In the genomic region with DNA sequence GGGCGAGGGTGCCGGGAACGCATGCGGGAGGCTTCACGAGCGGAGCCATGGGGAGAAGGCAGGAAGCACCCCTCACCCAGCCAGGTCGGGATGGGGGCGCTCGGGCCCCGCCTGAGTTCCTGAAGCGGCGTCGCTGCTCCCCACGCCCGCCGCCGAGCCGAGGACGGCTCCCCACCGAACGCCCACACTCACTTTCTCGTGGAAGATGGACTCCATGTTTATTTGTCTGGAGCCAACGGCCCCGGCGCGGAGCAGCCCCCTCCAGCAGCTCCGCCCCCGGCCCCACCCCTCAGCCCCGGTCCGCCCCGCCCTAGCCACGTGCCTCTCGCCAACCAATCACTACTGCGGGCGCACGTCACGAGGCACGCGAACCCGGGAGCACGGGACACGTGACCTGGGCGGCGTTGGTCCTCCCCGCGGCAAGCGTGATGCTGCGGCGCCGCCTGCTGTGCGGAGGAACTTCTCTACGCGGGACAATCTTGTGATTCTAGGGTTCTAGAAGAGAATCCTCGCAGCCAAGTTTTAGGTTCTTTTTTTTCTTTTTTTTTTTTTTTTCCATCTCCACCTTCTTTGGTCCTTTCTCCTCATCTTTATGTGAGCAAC, we compare ENCODE assay signal across 8 mouse cellular contexts. TPM values are rescaled to one million over a fixed set of nuclear protein-coding genes. Genes with fewer than 3 reads are reported as not detected.
DNase-seq lines count a peak whose midpoint lies in the region; ATAC-seq and TF ChIP-seq lines count a peak whose summit lies in the region.

TSS of gene Atxn3 (minus strand) at position 305 of the 603 bp plus-strand sequence.

- H3K27ac ChIP-seq in CH12.LX (ENCODE audit: insufficient read depth, low read depth): 0 out of 2 replicates have a peak within 1 kb of the TSS, but pooled peaks have one; percentile 58
- peak within 1 kb of the TSS; percentile 56; the same call in 1 of the 2 replicates for H3K27ac ChIP-seq in forebrain, embryonic 12.5 days
- peak within 1 kb of the TSS; percentile 86 for H3K27ac ChIP-seq in liver, postnatal 0 days (ENCODE audit: low read depth)
- peak within 1 kb of the TSS; percentile 10 for H3K27ac ChIP-seq in neural tube, embryonic 14.5 days (ENCODE audit: low read depth, low read length)

- peaks cover 4% of the 10 kb centered on the region for H3K79me2 ChIP-seq in CH12.LX (replicated peaks; ENCODE audit: control insufficient read depth, extremely low read depth, insufficient read depth, poor library complexity, severe bottlenecking)

- peak in 1 of 2 experiments; percentile 85; a peak in 2 of 4 replicates for TF ChIP-seq CTCF in CH12.LX (conservative IDR thresholded peaks at IDR 0.05 in 1 of 2, IDR thresholded peaks at IDR 0.05 in 1 of 2; ENCODE audit: low read depth in 2 of 2, low read length in 2 of 2)
- TF ChIP-seq CTCF in liver, postnatal 0 days (IDR thresholded peaks at IDR 0.05; ENCODE audit: low read depth): peak; percentile 92

- peak within 1 kb of the TSS; percentile 88 to 96 (median 92) for H3K4me3 ChIP-seq in CH12.LX (replicated peaks in 1 of 3; ENCODE audit: low read depth in 2 of 3, low read length in 2 of 3, poor library complexity in 1 of 3)
- H3K4me3 ChIP-seq in forebrain, embryonic 12.5 days (replicated peaks): peak within 1 kb of the TSS; percentile 82
- H3K4me3 ChIP-seq in liver, postnatal 0 days (ENCODE audit: low read depth, low read length): peak within 1 kb of the TSS; percentile 91
- H3K4me3 ChIP-seq in neural tube, embryonic 14.5 days (ENCODE audit: low read depth, low read length): peak within 1 kb of the TSS; percentile 85

- in situ Hi-C loops in CH12.LX (cut with MboI; ENCODE audit: low pct_ligation_motif_present, low pct_unique_long_range_greater_than_20kb, low sequenced_read_pairs): no loop called here

- H3K4me2 ChIP-seq in CH12.LX (ENCODE audit: insufficient read depth, low read depth, poor library complexity, severe bottlenecking): peak within 1 kb of the TSS; percentile 95
- peak within 1 kb of the TSS; percentile 68 for H3K4me2 ChIP-seq in forebrain, embryonic 12.5 days
- H3K4me2 ChIP-seq in liver, postnatal 0 days (ENCODE audit: low read depth, low read length): peak within 1 kb of the TSS; percentile 84
- H3K4me2 ChIP-seq in neural tube, embryonic 14.5 days (ENCODE audit: low read depth, low read length): peak within 1 kb of the TSS; percentile 67

- DNase-seq in CH12.LX (ENCODE audit: extremely low read depth): peak; percentile 96
- DNase-seq in c-Kit-positive CD71-positive TER-119-negative erythroid progenitor cells, embryonic 14.5 days (ENCODE audit: low read depth): peak; percentile 91
- peak; percentile 98 for DNase-seq in heart, postnatal 10 days
- peak; percentile 72 for DNase-seq in large intestine, adult 2 months (ENCODE audit: low read depth, low spot score)
- DNase-seq in liver, postnatal 0 days: peak; percentile 99
- peak; percentile 99 for DNase-seq in testis, postnatal 10 days (ENCODE audit: low spot score)

- H3K36me3 ChIP-seq in CH12.LX (replicated peaks in 1 of 2; ENCODE audit: control insufficient read depth in 1 of 2, insufficient read depth in 1 of 2, low read length in 1 of 2): peaks cover 0 to 9% of the 10 kb centered on the region in 2 experiments
- 0 out of 2 replicates have a peak, but pooled peaks cover 3% of the 10 kb centered on the region for H3K36me3 ChIP-seq in forebrain, embryonic 12.5 days (replicated peaks)
- no peaks in the 10 kb centered on the region for H3K36me3 ChIP-seq in liver, postnatal 0 days (replicated peaks; ENCODE audit: insufficient read depth, low read length)
- no peaks in the 10 kb centered on the region for H3K36me3 ChIP-seq in neural tube, embryonic 14.5 days (ENCODE audit: control insufficient read depth, insufficient read depth, low read length)

- intact Hi-C loops in heart, postnatal 10 days (cut with DNase I): loop anchor here (5.0 kb wide), 2 partner anchors 46 to 836 kb away; partner anchors contain the start of gene Trip11

- TF ChIP-seq EP300 in CH12.LX (IDR thresholded peaks at IDR 0.05; ENCODE audit: low read length): no peak
- no peak for TF ChIP-seq EP300 in liver, postnatal 0 days (IDR thresholded peaks at IDR 0.05; ENCODE audit: low read depth)

- TF ChIP-seq POLR2A in CH12.LX (IDR thresholded peaks at IDR 0.05; ENCODE audit: low read depth, low read length): peak; percentile 72

- H3K4me1 ChIP-seq in CH12.LX (ENCODE audit: control insufficient read depth in 1 of 2, insufficient read depth in 2 of 2): peaks cover 8 to 31% of the 10 kb centered on the region in 2 experiments; a peak in 3 of 4 replicates
- H3K4me1 ChIP-seq in forebrain, embryonic 12.5 days: peaks cover 16% of the 10 kb centered on the region
- H3K4me1 ChIP-seq in liver, postnatal 0 days (ENCODE audit: insufficient read depth): peaks cover 11% of the 10 kb centered on the region
- peaks cover 4% of the 10 kb centered on the region; the same call in 1 of the 2 replicates for H3K4me1 ChIP-seq in neural tube, embryonic 14.5 days (ENCODE audit: control insufficient read depth, insufficient read depth, low read length)

- peaks cover 4% of the 10 kb centered on the region for H3K9me3 ChIP-seq in CH12.LX (replicated peaks; ENCODE audit: low read length)
- H3K9me3 ChIP-seq in forebrain, embryonic 12.5 days: no peaks in the 10 kb centered on the region
- H3K9me3 ChIP-seq in liver, postnatal 0 days (ENCODE audit: low read length): no peaks in the 10 kb centered on the region
- H3K9me3 ChIP-seq in neural tube, embryonic 14.5 days (ENCODE audit: control insufficient read depth, low read length): no peaks in the 10 kb centered on the region

- dilution Hi-C loops in CH12.LX (cut with MboI; ENCODE audit: extremely low pct_ligation_motif_present, extremely low pct_unique_long_range_greater_than_20kb, low sequenced_read_pairs): no loop called here

- no peaks in the 10 kb centered on the region for H3K27me3 ChIP-seq in CH12.LX (replicated peaks)
- no peaks in the 10 kb centered on the region for H3K27me3 ChIP-seq in forebrain, embryonic 12.5 days
- H3K27me3 ChIP-seq in liver, postnatal 0 days (ENCODE audit: insufficient read depth, low read length): no peaks in the 10 kb centered on the region
- no peaks in the 10 kb centered on the region for H3K27me3 ChIP-seq in neural tube, embryonic 14.5 days (ENCODE audit: control insufficient read depth, insufficient read depth, low read length)

- under 1% methylated on average over 53 of the region's 54 CpGs for WGBS in forebrain, embryonic 12.5 days
- under 1% methylated on average over 54 of the region's 54 CpGs for WGBS in large intestine, adult 2 months
- under 1% methylated on average over 51 of the region's 54 CpGs for WGBS in liver, postnatal 0 days (ENCODE audit: insufficient replicate concordance)
- WGBS in neural tube, embryonic 14.5 days: under 1% methylated on average over 53 of the region's 54 CpGs

- peak within 1 kb of the TSS; percentile 85 for H3K9ac ChIP-seq in CH12.LX (ENCODE audit: insufficient read depth, low read depth)
- peak within 1 kb of the TSS; percentile 84 for H3K9ac ChIP-seq in forebrain, embryonic 12.5 days
- H3K9ac ChIP-seq in liver, postnatal 0 days (replicated peaks): peak within 1 kb of the TSS; percentile 90
- H3K9ac ChIP-seq in neural tube, embryonic 14.5 days (replicated peaks; ENCODE audit: low read depth, low read length): peak within 1 kb of the TSS; percentile 78

- peak; percentile 83 for TF ChIP-seq RAD21 in CH12.LX (IDR thresholded peaks at IDR 0.05; ENCODE audit: low read depth, low read length)

- peak; percentile 100 for ATAC-seq in forebrain, embryonic 12.5 days (ENCODE audit: low FRiP score)
- peak; percentile 100 for ATAC-seq in liver, postnatal 0 days
- peak; percentile 99 for ATAC-seq in neural tube, embryonic 14.5 days (ENCODE audit: low read depth)

TF ChIP-seq in CH12.LX, 34 proteins besides CTCF, POLR2A, EP300 and RAD21 (continues in another document):
- peak; percentile 64; the same call in 1 of the 2 replicates for TF ChIP-seq NELFE (IDR thresholded peaks at IDR 0.05; ENCODE audit: low read depth, low read length)
- peak; percentile 80; the same call in 1 of the 2 replicates for TF ChIP-seq MXI1 (IDR thresholded peaks at IDR 0.05; ENCODE audit: low read depth, low read length)
- no peak for TF ChIP-seq JUND (conservative IDR thresholded peaks at IDR 0.05; ENCODE audit: low read depth, low read length)
- no peak for TF ChIP-seq JUN (IDR thresholded peaks at IDR 0.05; ENCODE audit: insufficient read depth, low read depth, low read length)
- peak; percentile 98 for TF ChIP-seq MAX (IDR thresholded peaks at IDR 0.05; ENCODE audit: low read length)
- no peak for TF ChIP-seq MAZ (IDR thresholded peaks at IDR 0.05; ENCODE audit: low read depth, low read length)
- TF ChIP-seq SMC3 (IDR thresholded peaks at IDR 0.05; ENCODE audit: low read depth, low read length): peak; percentile 61
- peak; percentile 99 for TF ChIP-seq USF1 (IDR thresholded peaks at IDR 0.05; ENCODE audit: low read depth, low read length)
- no peak; the same call in 1 of the 2 replicates for TF ChIP-seq CHD1 (IDR thresholded peaks at IDR 0.05; ENCODE audit: low read depth, low read length)
- TF ChIP-seq SIN3A (IDR thresholded peaks at IDR 0.05; ENCODE audit: low read length): no peak; the same call in 1 of the 2 replicates
- no peak for TF ChIP-seq ZMIZ1 (IDR thresholded peaks at IDR 0.05; ENCODE audit: low read depth, low read length)
- 0 out of 2 replicates have a peak, but pooled peaks have one; percentile 47 for TF ChIP-seq NRF1 (IDR thresholded peaks at IDR 0.05; ENCODE audit: low read depth, low read length)
- TF ChIP-seq TCF12 (IDR thresholded peaks at IDR 0.05; ENCODE audit: low read depth, low read length): peak; percentile 67
- TF ChIP-seq TBP (conservative IDR thresholded peaks at IDR 0.05; ENCODE audit: low read depth, low read length): 0 out of 2 replicates have a peak, but pooled peaks have one; percentile 32
- no peak for TF ChIP-seq ZKSCAN1 (IDR thresholded peaks at IDR 0.05; ENCODE audit: borderline replicate concordance, low read depth, low read length)
- peak; percentile 54; the same call in 1 of the 2 replicates for TF ChIP-seq MYC (IDR thresholded peaks at IDR 0.05; ENCODE audit: low read depth, low read length)
- 0 out of 2 replicates have a peak, but pooled peaks have one; percentile 50 for TF ChIP-seq MEF2A (IDR thresholded peaks at IDR 0.05; ENCODE audit: borderline replicate concordance, low read depth, low read length)
- peak; percentile 69 for TF ChIP-seq HCFC1 (IDR thresholded peaks at IDR 0.05; ENCODE audit: low read depth, low read length)

RNA-seq across cellular contexts. Expression of gene Atxn3, which starts in this region (rescaled TPM):
- total RNA-seq in CH12.LX (2012; rRNA removed) (10.8 and 11.2 TPM in 2 replicates), CH12.LX (2014; rRNA removed) (24.4 and 25.8 TPM in 2 replicates)
- polyA plus RNA-seq in CH12.LX (2012; ENCODE audit: insufficient read length, low read depth): 19.9 and 21.8 TPM in 2 replicates
- 16.2 and 16.4 TPM in 2 replicates for polyA plus RNA-seq in forebrain, embryonic 12.5 days (2016; fragmentation: Nextera tagmentation; extraction: Ambion mirVana)
- 10 to 100 TPM in 1 of 2 experiments, 1 to 10 TPM in 1; 9.9 to 14.0 TPM for total RNA-seq in heart, postnatal 10 days (2021)
- polyA plus RNA-seq in large intestine, adult 2 months (2012; rRNA removed): 2.4 and 3.2 TPM in 2 replicates
- 7.4 and 7.6 TPM in 2 replicates for polyA plus RNA-seq in liver, postnatal 0 days (2015; fragmentation: Nextera tagmentation; extraction: Ambion mirVana)
- 13.1 and 13.3 TPM in 2 replicates for polyA plus RNA-seq in neural tube, embryonic 14.5 days (2014; fragmentation: Nextera tagmentation; extraction: Ambion mirVana)

Comparison
In these comparisons a context has a peak if more than half of its experiments do, and no peak if none do; other contexts are left out.
1. Peak in every context shown above with its lines: DNase-seq, ATAC-seq, H3K4me3 ChIP-seq and H3K27ac ChIP-seq.
2. H3K27ac ChIP-seq: peak in every context shown above with its lines; median percentile 86 in liver, postnatal 0 days; 58 in CH12.LX; 56 in forebrain, embryonic 12.5 days; 10 in neural tube, embryonic 14.5 days.